Mouse (Mus musculus) liver, embryonic 14.5 days (tissue): ENCODE measurements around the gene Slc25a21. TPM values are rescaled to one million over a fixed set of nuclear protein-coding genes. Genes with fewer than 3 reads are reported as not detected.

Source experiments
- ATAC-seq: fragments of 200-750 bp; cut with Nextera tagmentation; 2 replicates; pipeline ENCODE4 v1.8.0; 2017; ENCODE audit warnings: moderate number of reproducible peaks, mild to moderate bottlenecking, moderate library complexity; ENCODE audit not compliant: insufficient read depth
- DNase-seq, 3 experiments: peaks; one replicate each; pipeline ENCODE4 v3.0.0-alpha.2; 2012 to 2013; ENCODE audit warnings: low read depth in 3 of 3, low spot score in 3 of 3
- H3K27ac ChIP-seq: fragments of 300-500 bp; sonication (generic); 2 replicates; pipeline ENCODE4 v1.5.1; 2014; ENCODE audit warnings: moderate library complexity, mild to moderate bottlenecking, control low read depth, inconsistent platforms
- H3K27me3 ChIP-seq: fragments of 300-500 bp; sonication (generic); 2 replicates; pipeline ENCODE4 v1.6.1; 2014; ENCODE audit warnings: mild to moderate bottlenecking, low read length, moderate library complexity; ENCODE audit not compliant: control insufficient read depth, insufficient read depth
- H3K36me3 ChIP-seq: fragments of 300-500 bp; sonication (generic); replicated peaks from 2 replicates; pipeline ENCODE4 v1.6.1; 2014; ENCODE audit warnings: low read depth; ENCODE audit not compliant: control insufficient read depth, insufficient read depth
- H3K4me1 ChIP-seq, 2 experiments: fragments of 200-500 bp in 1 of 2; fragments of 300-500 bp in 1 of 2; sonication (generic) in 1 of 2; replicated peaks; 2 replicates each; pipeline ENCODE4 v1.6.1; 2012 to 2014; ENCODE audit warnings: antibody characterized with exemption in 1 of 2, inconsistent platforms in 1 of 2, low read length in 1 of 2; ENCODE audit not compliant: control insufficient read depth in 2 of 2, insufficient read depth in 2 of 2
- H3K4me2 ChIP-seq: fragments of 300-500 bp; sonication (generic); 2 replicates; pipeline ENCODE4 v1.6.1; 2014; ENCODE audit warnings: low read depth, mild to moderate bottlenecking, control low read depth, moderate library complexity
- H3K4me3 ChIP-seq, 2 experiments: fragments of 200-500 bp in 1 of 2; fragments of 300-500 bp in 1 of 2; sonication (generic) in 1 of 2; 2 replicates each; pipeline ENCODE4 v1.5.1; 2012 to 2014; ENCODE audit warnings: low read depth in 2 of 2, low read length in 2 of 2, mild to moderate bottlenecking in 2 of 2, control low read depth in 1 of 2, inconsistent platforms in 1 of 2, moderate library complexity in 1 of 2; ENCODE audit not compliant: insufficient read depth in 1 of 2
- H3K9ac ChIP-seq: fragments of 300-500 bp; sonication (generic); replicated peaks from 2 replicates; pipeline ENCODE4 v1.6.1; 2014; ENCODE audit warnings: mild to moderate bottlenecking, control low read depth, moderate library complexity
- H3K9me3 ChIP-seq: fragments of 300-500 bp; sonication (generic); 2 replicates; pipeline ENCODE4 v1.6.1; 2016; ENCODE audit warnings: low read length, mixed read lengths; ENCODE audit not compliant: control insufficient read depth
- CTCF ChIP-seq: IDR thresholded peaks from 2 replicates; pipeline ENCODE4 v1.5.1; 2016; ENCODE audit warnings: antibody characterized with exemption, low read depth, control low read depth
- EP300 ChIP-seq: IDR thresholded peaks from 2 replicates; pipeline ENCODE4 v1.6.1; 2016; ENCODE audit warnings: antibody characterized with exemption, low read depth
- WGBS: fragments of 180-500 bp; shearing (Covaris S2); extraction: QIAGEN DNeasy Blood & Tissue Kit; methylation state at CpG from one replicate; pipeline ENCODE4 v1.1.7; 2014; ENCODE audit not compliant: insufficient replicate concordance; 5-methylcytosine and 5-hydroxymethylcytosine counted together
- polyA plus RNA-seq, 2 experiments: library from polyadenylated mRNA; depleted of rRNA in 1 of 2; stranded (reverse) in 1 of 2; unstranded in 1 of 2; fragments of >200 nt; fragmentation: Nextera tagmentation in 1 of 2; extraction: Ambion mirVana in 1 of 2; gene quantifications; 2 replicates each; pipeline versions ENCODE4 v1.2.1 to v1.2.3; 2012 to 2014

Slc25a21 gene
- polyA plus RNA-seq, 2 experiments = 9.3 to 21.6 TPM

DNA sequence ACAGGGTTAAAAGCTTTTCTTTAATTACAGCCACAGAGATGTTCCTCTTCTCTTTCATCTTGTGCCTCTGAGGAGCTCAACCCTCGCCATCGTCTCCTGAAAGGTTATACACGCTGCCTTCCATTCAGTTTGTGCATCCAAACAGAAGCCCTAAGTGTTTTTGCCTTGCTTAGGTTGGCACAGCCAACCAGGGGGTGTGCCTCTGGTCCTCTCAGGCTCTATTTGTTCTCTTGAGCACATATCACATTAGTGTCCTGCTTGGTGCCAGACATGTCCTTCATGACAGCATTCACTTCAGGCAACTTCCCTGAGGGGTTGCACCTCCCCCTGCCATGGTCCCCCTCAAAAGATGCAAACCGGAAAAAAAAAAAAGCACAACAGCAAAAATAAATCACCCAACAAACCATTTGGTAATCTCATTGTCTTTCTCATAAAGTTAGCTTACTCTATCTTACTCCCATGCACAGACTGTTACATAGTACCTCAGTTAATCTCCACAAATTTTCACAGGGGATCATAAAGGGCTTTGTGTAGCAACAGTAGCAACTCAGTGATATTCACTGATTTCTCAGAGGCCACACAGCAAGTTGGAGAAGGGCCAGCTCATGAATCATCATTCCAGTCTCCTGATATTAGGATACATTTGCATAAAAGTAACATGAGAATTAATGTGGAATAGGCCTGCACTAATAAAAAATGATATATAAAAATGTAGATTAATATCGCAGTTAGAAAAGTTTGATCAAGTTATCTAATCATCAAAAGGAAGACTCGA, 398.4 kb downstream of the Slc25a21 start:
- Histone ChIP-seq H3K9ac (no peak overlapping the region), H3K36me3 (no peaks in the 10 kb centered on the region), H3K27me3 (no peaks in the 10 kb centered on the region), H3K9me3 (no peaks in the 10 kb centered on the region), H3K4me3 (no peak overlapping the region), H3K4me1 (no peaks in the 10 kb centered on the region), H3K27ac (no peak overlapping the region), H3K4me2 (no peak overlapping the region)
- WGBS = 77% methylated on average over 6 of the region's 6 CpGs
- TF ChIP-seq EP300 = no peak
- no peak for TF ChIP-seq CTCF
- DNase-seq (no peak), ATAC-seq (no peak)

GRCm38 (mm10) chr12:56789236-56789635, 408.0 kb downstream of the Slc25a21 start:
- ATAC-seq (no peak), DNase-seq (no peak)
- 68% methylated on average over 4 of the region's 4 CpGs for WGBS
- H3K4me3 ChIP-seq = no peak overlapping the region
- no peak overlapping the region for H3K4me2 ChIP-seq
- H3K9ac ChIP-seq = no peak overlapping the region
- no peak overlapping the region for H3K27ac ChIP-seq
- H3K4me1 ChIP-seq = no peaks in the 10 kb centered on the region
- no peaks in the 10 kb centered on the region for H3K36me3 ChIP-seq
- no peaks in the 10 kb centered on the region for H3K27me3 ChIP-seq
- H3K9me3 ChIP-seq = no peaks in the 10 kb centered on the region
- TF ChIP-seq CTCF = no peak
- TF ChIP-seq EP300 = no peak

GRCm38 (mm10) chr12:56785250-56785649, 412.0 kb downstream of the Slc25a21 start:
- Histone ChIP-seq H3K27ac (no peak overlapping the region), H3K27me3 (no peaks in the 10 kb centered on the region), H3K4me3 (no peak overlapping the region), H3K4me1 (no peaks in the 10 kb centered on the region), H3K9me3 (no peaks in the 10 kb centered on the region), H3K4me2 (no peak overlapping the region), H3K9ac (no peak overlapping the region), H3K36me3 (no peaks in the 10 kb centered on the region)
- DNase-seq (no peak), ATAC-seq (no peak)
- TF ChIP-seq CTCF = no peak
- no peak for TF ChIP-seq EP300
- WGBS = 71% methylated on average over 1 of the region's 1 CpGs

DNA sequence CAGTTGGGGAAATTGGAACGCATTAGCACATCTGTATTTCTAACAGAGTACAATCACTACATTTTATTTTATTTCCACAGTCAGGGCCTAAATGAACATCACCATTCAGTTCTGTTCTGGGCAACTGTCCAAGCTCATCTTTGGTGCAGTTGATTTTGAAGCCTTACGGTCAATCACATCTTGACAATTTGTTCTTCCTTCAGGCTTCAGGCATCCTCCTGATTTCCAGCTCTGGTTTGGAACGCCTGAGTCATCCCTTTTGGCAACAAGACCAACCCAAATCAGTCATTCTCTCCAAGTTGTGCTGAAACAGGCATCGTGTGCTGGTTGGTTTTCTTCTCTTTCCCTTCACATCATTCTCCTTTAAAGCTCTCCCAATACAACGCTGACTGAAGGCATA, 416.1 kb downstream of the Slc25a21 start:
- Histone ChIP-seq H3K4me1 (no peaks in the 10 kb centered on the region), H3K4me2 (no peak overlapping the region), H3K9me3 (no peaks in the 10 kb centered on the region), H3K27ac (no peak overlapping the region), H3K36me3 (no peaks in the 10 kb centered on the region), H3K4me3 (no peak overlapping the region), H3K27me3 (no peaks in the 10 kb centered on the region), H3K9ac (no peak overlapping the region)
- DNase-seq (no peak), ATAC-seq (no peak)
- 75% methylated on average over 5 of the region's 5 CpGs for WGBS
- TF ChIP-seq EP300 = no peak
- no peak for TF ChIP-seq CTCF

DNA sequence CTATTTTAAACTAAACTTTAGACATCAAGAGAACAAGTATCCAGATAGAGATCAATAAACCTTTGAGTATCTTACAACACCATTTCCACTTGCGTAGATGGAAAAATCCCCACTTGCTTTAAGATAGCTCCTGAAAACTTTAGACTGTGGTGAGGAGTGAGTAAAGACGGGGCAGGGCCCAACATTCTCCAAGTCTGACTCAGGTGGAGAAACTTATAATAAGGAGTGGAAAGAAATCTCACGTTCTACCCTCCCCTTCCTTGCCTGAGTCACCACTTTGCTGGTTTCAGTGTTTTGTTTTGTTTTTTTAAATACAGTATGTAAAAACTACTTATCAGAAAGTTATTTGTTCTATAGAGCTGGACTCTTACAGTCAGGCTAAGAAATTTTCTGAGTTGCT, 417.7 kb downstream of the Slc25a21 start:
- TF ChIP-seq CTCF (no peak), EP300 (no peak)
- H3K9me3 ChIP-seq = no peaks in the 10 kb centered on the region
- no peak overlapping the region for H3K9ac ChIP-seq
- H3K36me3 ChIP-seq = no peaks in the 10 kb centered on the region
- ATAC-seq (no peak), DNase-seq (no peak)
- no peak overlapping the region for H3K4me3 ChIP-seq
- WGBS = 67% methylated on average over 3 of the region's 3 CpGs
- H3K4me1 ChIP-seq = no peaks in the 10 kb centered on the region
- no peak overlapping the region for H3K4me2 ChIP-seq
- H3K27ac ChIP-seq = no peak overlapping the region
- no peaks in the 10 kb centered on the region for H3K27me3 ChIP-seq
